Mouse (Mus musculus): ENCODE results near the gene Myl3. TPM values are rescaled to one million over a fixed set of nuclear protein-coding genes. Genes with fewer than 3 reads are reported as not detected.
A peak's percentile ranks its signal among the peaks of the same experiment; 100 is the strongest.

Myl3 gene
- polyA plus RNA-seq, 1 experiment from 2014 or later = 0.11 TPM

DNA sequence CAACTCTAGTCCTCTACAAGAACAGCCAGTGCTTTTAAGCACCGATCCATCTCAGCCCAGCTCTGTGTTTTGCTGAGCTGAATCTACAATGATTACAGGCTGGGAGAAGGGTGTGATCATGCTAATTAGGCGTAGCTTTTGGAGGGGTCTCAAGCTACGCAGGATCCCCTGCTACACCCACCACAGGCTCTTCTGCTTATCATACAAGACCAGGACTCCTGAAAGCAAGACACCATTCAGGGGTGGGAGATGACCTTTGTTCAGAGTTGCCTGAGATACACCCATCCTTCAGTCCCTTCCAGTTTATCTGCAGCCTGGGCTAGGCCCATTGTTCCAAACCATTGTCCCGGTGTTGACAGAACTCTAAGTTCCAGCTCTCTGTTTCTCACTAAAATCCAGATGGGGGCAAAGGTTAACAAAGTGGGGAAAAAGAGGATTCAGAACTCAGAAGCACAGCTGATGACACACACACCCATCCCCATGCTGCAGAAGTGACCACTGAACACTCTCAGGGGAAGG, 11.3 kb downstream of the Myl3 start:
- no peak overlapping the region for H3K27ac ChIP-seq (replicated peaks)
- H3K36me3 ChIP-seq (ENCODE audit: control insufficient read depth, insufficient read depth, low read length) = no peaks in the 10 kb centered on the region
- TF ChIP-seq EP300 (optimal IDR thresholded peaks at IDR 0.05) = no peak
- TF ChIP-seq CTCF (IDR thresholded peaks at IDR 0.05; ENCODE audit: low read depth) = no peak
- no peak for DNase-seq (ENCODE audit: low spot score)
- H3K27me3 ChIP-seq (ENCODE audit: control insufficient read depth, insufficient read depth, low read length) = no peaks in the 10 kb centered on the region
- no peak overlapping the region for H3K4me3 ChIP-seq (ENCODE audit: low read depth, low read length)
- no peak for ATAC-seq (ENCODE audit: low FRiP score, low TSS enrichment)
- H3K9ac ChIP-seq (ENCODE audit: low read length) = no peak overlapping the region
- WGBS = 78% methylated on average over 4 of the region's 4 CpGs
- H3K4me2 ChIP-seq (replicated peaks; ENCODE audit: low read depth) = no peak overlapping the region
- no peaks in the 10 kb centered on the region for H3K4me1 ChIP-seq (replicated peaks; ENCODE audit: control insufficient read depth, insufficient read depth)
- no peaks in the 10 kb centered on the region for H3K9me3 ChIP-seq (ENCODE audit: control insufficient read depth, low read length)

DNA sequence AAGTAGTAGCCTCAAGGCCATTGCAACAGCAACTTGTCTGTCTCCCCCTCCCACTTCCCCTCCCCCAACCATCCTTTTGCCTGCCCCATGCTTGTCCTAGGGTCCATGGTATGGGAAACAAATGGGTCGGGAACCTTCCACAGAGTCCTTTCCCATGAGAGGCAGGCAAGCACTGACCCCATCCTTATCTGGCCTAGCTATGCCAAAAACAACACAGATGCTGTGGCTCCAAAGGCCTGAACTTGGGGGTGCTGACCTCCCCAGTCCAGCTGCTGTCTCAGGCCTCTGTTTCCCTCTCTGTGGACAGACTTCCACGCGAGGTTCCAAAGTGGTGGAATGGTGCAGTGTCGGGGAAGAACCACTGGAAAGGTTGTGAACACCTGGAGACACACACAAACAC, 12.1 kb downstream of the Myl3 start:
- 74% methylated on average over 4 of the region's 4 CpGs for WGBS
- DNase-seq (ENCODE audit: low spot score) = no peak
- TF ChIP-seq CTCF (IDR thresholded peaks at IDR 0.05; ENCODE audit: low read depth) (no peak), EP300 (optimal IDR thresholded peaks at IDR 0.05) (no peak)
- H3K9me3 ChIP-seq (ENCODE audit: control insufficient read depth, low read length) = no peaks in the 10 kb centered on the region
- H3K9ac ChIP-seq (ENCODE audit: low read length) = no peak overlapping the region
- no peaks in the 10 kb centered on the region for H3K36me3 ChIP-seq (ENCODE audit: control insufficient read depth, insufficient read depth, low read length)
- no peak overlapping the region for H3K27ac ChIP-seq (replicated peaks)
- no peak overlapping the region for H3K4me3 ChIP-seq (ENCODE audit: low read depth, low read length)
- no peak for ATAC-seq (ENCODE audit: low FRiP score, low TSS enrichment)
- H3K4me2 ChIP-seq (replicated peaks; ENCODE audit: low read depth) = no peak overlapping the region
- H3K27me3 ChIP-seq (ENCODE audit: control insufficient read depth, insufficient read depth, low read length) = no peaks in the 10 kb centered on the region
- H3K4me1 ChIP-seq (replicated peaks; ENCODE audit: control insufficient read depth, insufficient read depth) = 0 out of 2 replicates have a peak, but pooled peaks cover 2% of the 10 kb centered on the region

DNA sequence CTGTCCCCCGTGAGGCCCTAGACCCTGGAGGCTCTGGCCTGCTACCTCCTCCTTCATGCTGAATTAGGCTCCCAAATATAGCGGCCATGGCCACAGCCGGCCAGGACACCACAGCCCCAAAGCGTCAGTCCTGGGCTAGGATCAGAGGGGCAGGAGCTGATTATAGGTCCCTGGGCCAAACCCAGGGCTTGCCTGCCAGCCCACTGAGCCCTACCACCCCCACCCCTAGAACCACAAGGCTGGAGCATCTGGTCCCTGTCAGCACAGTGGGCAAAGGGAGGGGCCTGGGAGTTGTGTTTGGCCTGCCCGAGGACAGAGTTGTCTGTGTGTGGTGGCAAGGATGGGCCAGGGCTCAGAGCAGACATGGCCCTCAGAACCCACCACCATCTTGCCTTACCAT, 16.2 kb downstream of the Myl3 start:
- no peaks in the 10 kb centered on the region for H3K36me3 ChIP-seq (ENCODE audit: control insufficient read depth, insufficient read depth, low read length)
- H3K4me1 ChIP-seq (replicated peaks; ENCODE audit: control insufficient read depth, insufficient read depth) = 0 out of 2 replicates have a peak, but pooled peaks cover 2% of the 10 kb centered on the region
- no peak overlapping the region for H3K4me2 ChIP-seq (replicated peaks; ENCODE audit: low read depth)
- no peak for TF ChIP-seq CTCF (IDR thresholded peaks at IDR 0.05; ENCODE audit: low read depth)
- TF ChIP-seq EP300 (optimal IDR thresholded peaks at IDR 0.05) = no peak
- 85% methylated on average over 5 of the region's 5 CpGs for WGBS
- H3K27ac ChIP-seq (replicated peaks) = no peak overlapping the region
- ATAC-seq (ENCODE audit: low FRiP score, low TSS enrichment) = no peak; the same call in 1 of the 2 replicates
- no peaks in the 10 kb centered on the region for H3K9me3 ChIP-seq (ENCODE audit: control insufficient read depth, low read length)
- DNase-seq (ENCODE audit: low spot score) = no peak
- no peak overlapping the region for H3K9ac ChIP-seq (ENCODE audit: low read length)
- H3K4me3 ChIP-seq (ENCODE audit: low read depth, low read length) = no peak overlapping the region
- H3K27me3 ChIP-seq (ENCODE audit: control insufficient read depth, insufficient read depth, low read length) = no peaks in the 10 kb centered on the region

DNA sequence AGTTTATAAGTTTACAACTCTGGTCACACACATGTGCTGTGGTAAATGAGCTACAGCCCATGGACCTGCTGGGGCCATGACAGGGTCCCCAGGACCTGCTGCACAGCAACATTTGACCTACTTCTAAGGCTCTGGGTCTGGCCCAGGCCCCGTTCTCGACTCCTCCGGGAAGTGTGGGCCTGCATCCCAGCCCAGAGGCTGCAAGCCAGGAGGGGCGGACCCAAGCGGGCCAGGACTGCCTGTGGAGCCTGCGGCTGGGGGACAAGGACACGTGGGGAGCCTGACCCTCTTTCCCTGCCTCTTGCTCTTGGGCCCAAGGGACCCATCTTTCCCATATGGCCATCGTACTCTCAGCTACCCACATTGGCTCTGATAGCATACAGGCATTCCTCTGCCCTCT, 16.9 kb downstream of the Myl3 start:
- no peak overlapping the region for H3K27ac ChIP-seq (replicated peaks)
- no peaks in the 10 kb centered on the region for H3K9me3 ChIP-seq (ENCODE audit: control insufficient read depth, low read length)
- no peak overlapping the region for H3K9ac ChIP-seq (ENCODE audit: low read length)
- H3K4me1 ChIP-seq (replicated peaks; ENCODE audit: control insufficient read depth, insufficient read depth) = 0 out of 2 replicates have a peak, but pooled peaks cover 2% of the 10 kb centered on the region
- no peaks in the 10 kb centered on the region for H3K27me3 ChIP-seq (ENCODE audit: control insufficient read depth, insufficient read depth, low read length)
- no peak overlapping the region for H3K4me3 ChIP-seq (ENCODE audit: low read depth, low read length)
- H3K4me2 ChIP-seq (replicated peaks; ENCODE audit: low read depth) = no peak overlapping the region
- no peak for DNase-seq (ENCODE audit: low spot score)
- no peak for ATAC-seq (ENCODE audit: low FRiP score, low TSS enrichment)
- H3K36me3 ChIP-seq (ENCODE audit: control insufficient read depth, insufficient read depth, low read length) = no peaks in the 10 kb centered on the region
- TF ChIP-seq CTCF (IDR thresholded peaks at IDR 0.05; ENCODE audit: low read depth) (no peak), EP300 (optimal IDR thresholded peaks at IDR 0.05) (no peak)
- WGBS = 50% methylated on average over 8 of the region's 8 CpGs

DNA sequence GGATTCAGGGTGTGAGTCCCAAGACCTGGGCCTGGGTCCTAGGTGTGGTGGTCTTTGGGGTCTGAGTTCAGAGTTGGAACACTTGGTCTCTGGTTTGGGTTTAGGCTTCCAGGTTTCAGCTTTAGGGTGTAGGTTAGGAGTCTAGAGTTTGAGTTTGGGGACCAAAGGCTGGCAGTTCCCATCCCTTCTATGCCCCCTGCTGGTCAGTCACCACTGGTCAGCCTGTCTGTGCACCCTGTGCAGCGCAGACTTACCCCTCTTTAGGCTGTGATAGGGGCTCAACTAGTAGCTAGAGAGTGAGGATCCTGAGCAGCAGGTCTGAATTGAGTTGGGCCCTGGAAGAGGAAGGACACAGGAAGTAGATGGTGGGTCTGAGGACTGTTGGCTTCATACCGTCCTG, 17.6 kb downstream of the Myl3 start:
- ATAC-seq (ENCODE audit: low FRiP score, low TSS enrichment) (peak; percentile 59; the same call in 1 of the 2 replicates), DNase-seq (ENCODE audit: low spot score) (peak; percentile 68)
- 49% methylated on average over 2 of the region's 2 CpGs for WGBS
- Histone ChIP-seq H3K9ac (ENCODE audit: low read length) (no peak overlapping the region), H3K27ac (replicated peaks) (no peak overlapping the region), H3K4me2 (replicated peaks; ENCODE audit: low read depth) (no peak overlapping the region), H3K4me3 (ENCODE audit: low read depth, low read length) (no peak overlapping the region), H3K36me3 (ENCODE audit: control insufficient read depth, insufficient read depth, low read length) (no peaks in the 10 kb centered on the region), H3K27me3 (ENCODE audit: control insufficient read depth, insufficient read depth, low read length) (no peaks in the 10 kb centered on the region), H3K4me1 (replicated peaks; ENCODE audit: control insufficient read depth, insufficient read depth) (0 out of 2 replicates have a peak, but pooled peaks cover 2% of the 10 kb centered on the region), H3K9me3 (ENCODE audit: control insufficient read depth, low read length) (no peaks in the 10 kb centered on the region)
- TF ChIP-seq EP300 (optimal IDR thresholded peaks at IDR 0.05) = no peak
- peak; percentile 82 for TF ChIP-seq CTCF (IDR thresholded peaks at IDR 0.05; ENCODE audit: low read depth)

DNA sequence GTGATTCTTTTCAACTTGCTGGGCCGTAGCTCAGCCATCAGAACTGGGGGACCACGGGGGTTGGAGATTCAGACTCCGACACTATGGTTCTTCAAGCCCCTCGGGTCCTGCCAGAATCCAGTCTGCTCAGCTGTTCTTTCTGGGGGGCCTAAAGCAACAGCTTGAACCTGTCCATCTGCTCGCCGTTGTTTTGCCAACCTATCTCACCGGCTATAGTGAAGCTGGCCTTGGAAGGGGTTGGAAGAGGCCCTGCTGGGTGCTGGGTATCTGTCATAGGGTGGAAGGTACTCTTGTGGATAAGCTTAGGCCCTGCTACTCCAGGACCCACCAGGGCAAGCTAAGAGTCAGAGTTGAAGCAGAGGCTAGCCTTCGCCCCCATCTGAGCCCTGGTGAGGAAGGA, 19.2 kb downstream of the Myl3 start:
- Histone ChIP-seq H3K9me3 (ENCODE audit: control insufficient read depth, low read length) (no peaks in the 10 kb centered on the region), H3K36me3 (ENCODE audit: control insufficient read depth, insufficient read depth, low read length) (no peaks in the 10 kb centered on the region), H3K4me2 (replicated peaks; ENCODE audit: low read depth) (no peak overlapping the region), H3K27me3 (ENCODE audit: control insufficient read depth, insufficient read depth, low read length) (no peaks in the 10 kb centered on the region), H3K9ac (ENCODE audit: low read length) (no peak overlapping the region), H3K4me3 (ENCODE audit: low read depth, low read length) (no peak overlapping the region), H3K27ac (replicated peaks) (no peak overlapping the region), H3K4me1 (replicated peaks; ENCODE audit: control insufficient read depth, insufficient read depth) (0 out of 2 replicates have a peak, but pooled peaks cover 2% of the 10 kb centered on the region)
- ATAC-seq (ENCODE audit: low FRiP score, low TSS enrichment) (no peak), DNase-seq (ENCODE audit: low spot score) (no peak)
- no peak for TF ChIP-seq EP300 (optimal IDR thresholded peaks at IDR 0.05)
- no peak for TF ChIP-seq CTCF (IDR thresholded peaks at IDR 0.05; ENCODE audit: low read depth)
- 74% methylated on average over 8 of the region's 8 CpGs for WGBS

All from stomach, postnatal 0 days (tissue).